Mouse (Mus musculus) intestine, embryonic 15.5 days (tissue): Measurements from ENCODE around the gene Nufip1. TPM values are rescaled to one million over a fixed set of nuclear protein-coding genes. Genes with fewer than 3 reads are reported as not detected.
A peak's percentile ranks its signal among the peaks of the same experiment; 100 is the strongest.

Experiments
- ATAC-seq: fragments of 200-750 bp; cut with Nextera tagmentation; 2 replicates; pipeline ENCODE4 v1.8.0; 2017; ENCODE audit warnings: moderate TSS enrichment, moderate library complexity
- H3K27ac ChIP-seq: fragments of 300-500 bp; sonication (generic); 2 replicates; pipeline ENCODE4 v1.5.1; 2015; ENCODE audit warnings: mild to moderate bottlenecking, inconsistent platforms
- H3K27me3 ChIP-seq: fragments of 300-500 bp; sonication (generic); replicated peaks from 2 replicates; pipeline ENCODE4 v1.6.1; 2015; ENCODE audit warnings: inconsistent platforms
- H3K36me3 ChIP-seq: fragments of 300-500 bp; sonication (generic); 2 replicates; pipeline ENCODE4 v1.6.1; 2015; ENCODE audit warnings: inconsistent platforms
- H3K4me1 ChIP-seq: fragments of 300-500 bp; sonication (generic); replicated peaks from 2 replicates; pipeline ENCODE4 v1.6.1; 2015; ENCODE audit warnings: inconsistent platforms
- H3K4me2 ChIP-seq: fragments of 300-500 bp; sonication (generic); replicated peaks from 2 replicates; pipeline ENCODE4 v1.6.1; 2015; ENCODE audit warnings: mild to moderate bottlenecking, inconsistent platforms
- H3K4me3 ChIP-seq: fragments of 300-500 bp; sonication (generic); replicated peaks from 2 replicates; pipeline ENCODE4 v1.5.1; 2015; ENCODE audit warnings: inconsistent platforms
- H3K9ac ChIP-seq: fragments of 300-500 bp; sonication (generic); 2 replicates; pipeline ENCODE4 v1.6.1; 2015; ENCODE audit warnings: inconsistent platforms
- H3K9me3 ChIP-seq: fragments of 300-500 bp; sonication (generic); 2 replicates; pipeline ENCODE4 v1.6.1; 2016; ENCODE audit warnings: inconsistent platforms
- WGBS: fragments of 180-500 bp; shearing (Covaris S2); methylation state at CpG from one replicate; pipeline ENCODE4 v1.1.7; 2015; 5-methylcytosine and 5-hydroxymethylcytosine counted together
- polyA plus RNA-seq: library from polyadenylated mRNA; unstranded; fragments of >200 nt; fragmentation: Nextera tagmentation; extraction: Ambion mirVana; gene quantifications from 2 replicates; pipeline ENCODE4 v1.2.1, GENCODE M21; 2015

Gene Nufip1
- 15.6 and 17.4 TPM in 2 replicates for polyA plus RNA-seq

DNA sequence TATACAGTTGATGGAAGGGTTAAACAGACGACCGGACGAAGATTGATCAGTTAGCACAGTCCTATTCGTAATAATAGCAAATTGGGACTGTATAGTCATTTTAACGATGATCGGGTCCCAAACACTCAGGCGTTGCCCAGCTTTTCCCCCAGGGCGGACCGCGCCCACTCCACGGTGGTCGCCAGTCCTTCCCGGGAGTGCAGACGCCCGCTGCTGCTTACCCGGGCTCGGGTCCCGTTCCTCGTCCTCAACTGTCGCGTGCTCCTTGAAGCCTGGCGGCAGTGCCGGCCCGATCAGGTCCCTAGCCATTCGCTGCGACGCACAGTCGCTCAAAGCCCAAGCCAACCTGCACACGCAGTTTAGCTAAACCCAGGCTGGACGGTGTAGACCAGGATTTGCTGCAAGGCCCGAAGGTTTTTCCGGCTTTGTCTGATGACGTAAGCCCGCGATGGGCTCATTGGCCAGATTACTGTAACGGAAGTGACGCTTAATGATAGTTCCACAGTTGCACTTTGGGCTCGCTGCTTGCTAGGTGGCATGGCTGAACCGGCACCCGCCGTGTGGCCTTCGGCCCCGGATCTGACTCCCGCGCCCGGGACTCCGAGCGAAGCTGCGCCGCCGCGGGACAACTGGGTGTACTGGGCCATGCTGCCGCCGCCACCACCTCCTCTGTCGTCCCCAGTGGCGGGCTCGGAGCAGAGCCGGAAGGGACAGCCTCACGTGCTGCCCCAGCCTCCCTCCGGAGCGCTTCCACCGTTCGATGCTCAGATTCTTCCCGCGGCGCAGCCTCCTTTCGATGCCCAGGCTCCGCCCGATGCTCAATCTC lies at the start of gene Nufip1, which contains the start of gene Gpalpp1:
TSS of gene Nufip1 (plus strand) at position 496 of the 826 bp plus-strand sequence.
TSS of gene Gpalpp1 (minus strand) at position 365 of the 826 bp plus-strand sequence.
- H3K4me2 ChIP-seq: peak within 1 kb of the TSS; percentile 76
- no peaks in the 10 kb centered on the region for H3K9me3 ChIP-seq
- peak within 1 kb of the TSS; percentile 95 for H3K4me3 ChIP-seq
- H3K36me3 ChIP-seq: peaks cover 11% of the 10 kb centered on the region; the same call in 1 of the 2 replicates
- peak within 1 kb of the TSS; percentile 92 for H3K27ac ChIP-seq
- no peaks in the 10 kb centered on the region for H3K27me3 ChIP-seq
- H3K9ac ChIP-seq: peak within 1 kb of the TSS; percentile 91
- 0 out of 2 replicates have a peak, but pooled peaks cover 6% of the 10 kb centered on the region for H3K4me1 ChIP-seq
- ATAC-seq: peak; percentile 100
- under 1% methylated on average over 69 of the region's 69 CpGs for WGBS

DNA sequence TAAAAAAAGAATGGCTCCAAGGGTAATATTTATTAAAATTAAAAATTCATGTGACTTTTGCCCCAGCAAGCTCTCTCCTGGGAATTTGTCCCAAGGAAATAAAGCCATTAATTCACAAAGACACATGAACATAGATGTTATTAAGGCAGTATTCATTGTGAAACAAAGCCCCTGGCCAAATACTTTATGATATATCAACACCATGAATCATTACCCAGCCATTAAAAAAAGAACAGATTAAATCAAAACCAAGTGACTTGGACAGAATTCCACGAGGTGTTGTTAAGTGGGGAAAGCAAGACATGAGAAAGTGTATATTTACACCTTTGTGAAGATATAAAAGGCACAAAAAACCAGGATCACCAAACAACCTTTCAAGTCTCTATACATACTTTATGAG lies 43.5 kb upstream of the Nufip1 start:
- ATAC-seq: no peak
- no peaks in the 10 kb centered on the region for H3K36me3 ChIP-seq
- H3K27me3 ChIP-seq: no peaks in the 10 kb centered on the region
- no peaks in the 10 kb centered on the region for H3K4me1 ChIP-seq
- 66% methylated on average over 1 of the region's 1 CpGs for WGBS
- no peak overlapping the region for H3K4me2 ChIP-seq
- no peaks in the 10 kb centered on the region for H3K9me3 ChIP-seq
- H3K9ac ChIP-seq: no peak overlapping the region
- H3K4me3 ChIP-seq: no peak overlapping the region
- no peak overlapping the region for H3K27ac ChIP-seq

DNA sequence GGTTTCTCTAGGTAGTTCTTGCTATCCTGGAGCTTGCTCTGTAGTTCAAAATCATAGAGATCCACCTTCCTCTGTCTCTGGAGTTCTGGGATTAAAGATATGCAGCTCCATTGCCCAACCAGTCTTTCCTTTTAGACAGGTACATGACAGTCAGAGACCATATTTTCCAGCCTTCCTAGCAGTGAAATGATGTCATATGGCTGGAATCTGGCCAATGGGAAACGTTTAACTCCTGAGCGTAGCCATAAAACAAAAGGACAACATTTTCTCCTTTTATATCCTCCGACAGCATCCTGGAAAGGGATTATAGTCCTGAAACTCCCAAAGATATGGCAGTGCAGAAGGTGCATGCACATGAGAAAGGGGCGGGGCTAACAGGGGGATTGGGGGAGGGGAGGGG lies 42.4 kb upstream of the Nufip1 start:
- Histone ChIP-seq H3K9ac (no peak overlapping the region), H3K4me1 (no peaks in the 10 kb centered on the region), H3K4me2 (no peak overlapping the region), H3K9me3 (no peaks in the 10 kb centered on the region), H3K36me3 (no peaks in the 10 kb centered on the region), H3K27me3 (no peaks in the 10 kb centered on the region), H3K4me3 (no peak overlapping the region), H3K27ac (no peak overlapping the region)
- 48% methylated on average over 4 of the region's 4 CpGs for WGBS
- ATAC-seq: no peak

DNA sequence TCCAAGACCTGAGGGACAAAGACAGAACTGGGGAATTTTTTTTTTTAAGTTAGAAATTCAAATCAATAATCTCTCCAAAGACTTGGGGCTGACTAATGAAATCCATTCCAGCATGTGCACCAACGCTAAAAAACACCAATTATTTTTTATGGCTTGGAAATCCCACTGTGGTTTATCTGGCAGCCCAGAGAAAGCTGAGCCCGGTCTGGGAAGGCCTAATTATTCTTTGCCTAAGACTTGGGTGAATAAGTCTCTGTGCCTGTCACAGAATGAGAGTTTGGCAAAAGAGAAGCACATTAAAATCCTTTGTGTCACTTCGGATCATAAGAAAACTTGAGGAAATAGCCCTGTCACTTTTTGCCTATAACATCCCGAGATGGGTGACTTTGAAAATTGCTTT lies 41.4 kb upstream of the Nufip1 start:
- 79% methylated on average over 4 of the region's 4 CpGs for WGBS
- no peaks in the 10 kb centered on the region for H3K9me3 ChIP-seq
- H3K27me3 ChIP-seq: no peaks in the 10 kb centered on the region
- no peaks in the 10 kb centered on the region for H3K4me1 ChIP-seq
- H3K4me3 ChIP-seq: no peak overlapping the region
- no peak overlapping the region for H3K9ac ChIP-seq
- no peak for ATAC-seq
- H3K36me3 ChIP-seq: no peaks in the 10 kb centered on the region
- no peak overlapping the region for H3K4me2 ChIP-seq
- no peak overlapping the region for H3K27ac ChIP-seq

DNA sequence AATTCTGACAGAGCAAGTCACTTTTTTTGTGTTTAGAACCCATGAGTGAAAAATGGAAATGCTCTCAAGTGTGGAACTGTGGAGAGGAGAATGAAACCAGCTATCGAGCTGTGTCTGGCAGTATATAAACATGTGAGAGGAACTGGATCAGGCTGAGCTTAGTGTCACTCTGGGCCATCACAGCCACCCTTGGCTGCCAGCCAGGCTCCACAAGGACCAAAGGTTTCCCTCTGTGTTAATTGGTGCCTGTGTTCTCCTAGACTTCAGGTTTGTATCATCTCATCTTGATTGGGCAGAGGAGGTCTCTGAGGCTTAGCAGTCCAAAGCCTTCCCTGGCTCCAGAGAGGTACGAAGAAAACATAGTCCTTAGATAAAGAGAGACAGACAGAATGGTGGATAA lies 38.1 kb upstream of the Nufip1 start:
- H3K36me3 ChIP-seq: no peaks in the 10 kb centered on the region
- H3K9ac ChIP-seq: no peak overlapping the region
- no peak overlapping the region for H3K27ac ChIP-seq
- 54% methylated on average over 2 of the region's 2 CpGs for WGBS
- no peak overlapping the region for H3K4me3 ChIP-seq
- no peaks in the 10 kb centered on the region for H3K9me3 ChIP-seq
- no peaks in the 10 kb centered on the region for H3K4me1 ChIP-seq
- no peaks in the 10 kb centered on the region for H3K27me3 ChIP-seq
- no peak overlapping the region for H3K4me2 ChIP-seq
- ATAC-seq: no peak

DNA sequence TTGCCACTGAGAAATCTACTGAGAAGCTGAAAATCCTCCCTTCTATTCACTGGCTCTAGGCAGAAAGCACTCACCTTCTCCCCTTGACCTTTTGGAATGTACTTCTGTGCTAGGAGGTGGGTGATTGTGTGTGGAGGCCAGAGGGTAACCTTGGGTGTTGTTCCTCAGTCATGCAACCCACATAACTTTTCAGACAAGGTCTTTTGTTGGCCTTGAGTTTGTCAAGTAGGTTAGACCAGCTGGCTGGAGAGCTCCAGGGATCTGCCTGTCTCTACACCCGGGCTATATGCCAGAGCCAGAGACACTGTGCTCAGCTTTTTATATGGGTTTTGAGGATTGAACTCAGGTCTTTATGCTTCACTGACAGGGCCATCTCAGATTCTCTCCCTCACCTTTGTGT lies 36.5 kb upstream of the Nufip1 start:
- Histone ChIP-seq H3K4me2 (no peak overlapping the region), H3K9me3 (no peaks in the 10 kb centered on the region), H3K9ac (no peak overlapping the region), H3K36me3 (no peaks in the 10 kb centered on the region), H3K27me3 (no peaks in the 10 kb centered on the region), H3K4me3 (no peak overlapping the region), H3K4me1 (no peaks in the 10 kb centered on the region), H3K27ac (no peak overlapping the region)
- no peak for ATAC-seq
- WGBS: 56% methylated on average over 1 of the region's 1 CpGs

DNA sequence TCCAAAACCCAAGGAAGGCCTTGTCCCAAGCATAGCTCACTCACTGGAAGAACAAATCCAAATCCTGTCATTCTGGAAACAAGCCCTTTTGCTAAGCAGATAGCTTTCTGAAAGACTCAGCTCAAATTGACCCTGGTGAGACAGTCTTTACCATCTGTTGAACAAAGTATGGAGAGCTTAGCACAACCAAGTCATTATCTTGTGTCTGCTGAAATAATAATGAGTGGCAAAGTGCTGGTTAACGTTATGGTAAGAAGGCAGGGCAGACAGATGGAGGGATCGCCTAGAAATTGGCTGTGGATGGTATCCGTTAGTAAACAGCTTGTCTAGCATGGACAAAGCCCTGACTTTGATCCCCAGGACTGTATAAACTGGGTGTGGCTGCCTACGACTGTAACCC lies 35.0 kb upstream of the Nufip1 start:
- Histone ChIP-seq H3K4me3 (no peak overlapping the region), H3K9ac (no peak overlapping the region), H3K4me1 (no peaks in the 10 kb centered on the region), H3K4me2 (no peak overlapping the region), H3K27ac (no peak overlapping the region), H3K27me3 (no peaks in the 10 kb centered on the region), H3K36me3 (no peaks in the 10 kb centered on the region), H3K9me3 (no peaks in the 10 kb centered on the region)
- ATAC-seq: no peak
- 30% methylated on average over 4 of the region's 4 CpGs for WGBS

DNA sequence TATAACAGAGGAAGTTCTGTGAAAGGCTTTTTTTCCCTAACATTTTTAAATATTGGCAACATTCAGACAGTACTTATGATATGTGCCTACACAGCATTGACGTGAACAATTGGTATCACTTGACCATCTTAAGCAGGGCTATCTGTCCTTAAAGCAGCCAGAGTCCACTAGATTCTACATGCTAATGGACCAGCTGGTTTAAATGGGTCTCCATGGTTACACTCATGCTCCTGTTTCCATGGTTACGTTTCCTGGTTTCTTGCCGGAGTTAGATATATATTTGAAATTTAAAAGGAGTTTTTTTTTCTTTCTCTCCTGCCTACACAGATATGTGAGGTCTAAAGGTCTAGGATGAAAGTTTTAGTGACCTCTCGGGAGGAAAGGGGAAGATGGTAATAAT lies 34.1 kb upstream of the Nufip1 start:
- no peak for ATAC-seq
- Histone ChIP-seq H3K4me2 (no peak overlapping the region), H3K9ac (no peak overlapping the region), H3K9me3 (no peaks in the 10 kb centered on the region), H3K4me3 (no peak overlapping the region), H3K27ac (no peak overlapping the region), H3K4me1 (no peaks in the 10 kb centered on the region), H3K27me3 (no peaks in the 10 kb centered on the region), H3K36me3 (no peaks in the 10 kb centered on the region)
- WGBS: 57% methylated on average over 4 of the region's 4 CpGs

DNA sequence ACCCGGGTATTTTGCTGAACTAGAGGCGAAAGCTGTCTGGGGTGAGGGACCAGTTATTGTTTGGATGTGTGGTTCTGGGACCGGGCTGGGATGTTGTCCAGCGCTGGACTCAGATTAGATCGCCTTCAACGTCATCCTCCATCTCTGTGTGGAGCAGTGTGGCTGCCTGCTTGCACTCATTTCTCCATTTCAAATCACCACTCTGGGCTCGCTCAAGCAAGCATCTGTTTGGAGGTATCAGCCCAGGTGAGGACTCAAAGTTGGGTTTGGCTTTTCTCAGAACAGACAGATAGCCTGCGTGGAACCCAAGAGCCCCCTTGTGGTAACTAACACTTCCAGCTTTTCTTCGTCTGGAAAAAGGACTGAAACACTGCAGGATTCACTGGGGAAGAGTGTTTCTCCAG lies 33.6 kb upstream of the Nufip1 start:
- H3K4me1 ChIP-seq: no peaks in the 10 kb centered on the region
- no peak overlapping the region for H3K4me2 ChIP-seq
- no peaks in the 10 kb centered on the region for H3K9me3 ChIP-seq
- H3K4me3 ChIP-seq: no peak overlapping the region
- H3K27ac ChIP-seq: no peak overlapping the region
- H3K36me3 ChIP-seq: no peaks in the 10 kb centered on the region
- no peak overlapping the region for H3K9ac ChIP-seq
- 54% methylated on average over 9 of the region's 9 CpGs for WGBS
- no peak for ATAC-seq
- H3K27me3 ChIP-seq: no peaks in the 10 kb centered on the region

DNA sequence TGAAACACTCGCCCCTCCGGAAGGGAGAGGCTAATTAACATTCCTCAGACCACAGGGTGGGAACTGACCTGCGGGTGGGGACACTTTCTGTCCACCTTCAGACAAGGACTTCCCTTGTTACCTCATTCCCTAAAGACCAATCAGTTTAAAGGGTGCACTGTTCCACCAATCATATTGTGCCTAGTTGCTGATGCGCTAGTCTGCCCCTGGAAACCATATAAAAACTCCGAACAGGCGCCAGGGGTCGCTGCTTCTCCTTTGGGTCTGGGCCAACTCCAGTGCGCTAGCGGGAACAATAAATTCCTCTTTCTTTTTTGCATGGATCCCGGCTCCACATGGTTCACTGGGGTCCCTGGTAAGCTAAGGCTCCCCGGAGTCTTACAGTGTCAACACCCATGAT lies 29.2 kb upstream of the Nufip1 start:
- Histone ChIP-seq H3K9ac (no peak overlapping the region), H3K9me3 (no peaks in the 10 kb centered on the region), H3K4me3 (no peak overlapping the region), H3K4me2 (no peak overlapping the region), H3K27me3 (no peaks in the 10 kb centered on the region), H3K36me3 (no peaks in the 10 kb centered on the region), H3K27ac (no peak overlapping the region), H3K4me1 (no peaks in the 10 kb centered on the region)
- 62% methylated on average over 11 of the region's 11 CpGs for WGBS
- no peak for ATAC-seq

DNA sequence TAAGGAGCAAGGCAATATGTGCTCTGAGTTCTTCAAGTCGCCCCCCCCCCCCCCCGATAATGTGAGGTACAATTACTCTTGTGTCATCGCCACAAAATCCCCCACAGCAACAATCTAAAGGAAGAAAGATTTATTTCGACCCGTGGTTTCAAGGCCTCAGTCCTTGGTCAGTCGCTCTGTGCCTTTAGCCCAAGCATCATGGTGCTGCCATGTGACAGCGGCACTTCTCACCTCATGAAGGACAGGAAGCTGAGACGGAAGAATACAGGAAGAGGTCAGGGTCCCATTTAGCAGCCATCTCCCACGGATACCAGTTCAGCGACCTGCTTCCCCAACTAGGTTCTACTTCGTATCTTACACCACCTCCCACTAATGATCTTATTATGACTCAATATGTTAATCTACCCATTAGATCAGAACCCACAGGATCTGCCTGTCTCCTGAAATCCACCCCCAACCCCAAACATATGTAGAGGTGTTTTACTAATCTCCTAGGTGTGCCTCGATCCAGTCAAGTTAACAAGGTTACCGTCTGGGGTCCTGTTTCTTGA lies 28.5 kb upstream of the Nufip1 start:
- Histone ChIP-seq H3K27ac (no peak overlapping the region), H3K9me3 (no peaks in the 10 kb centered on the region), H3K27me3 (no peaks in the 10 kb centered on the region), H3K36me3 (no peaks in the 10 kb centered on the region), H3K4me2 (no peak overlapping the region), H3K9ac (no peak overlapping the region), H3K4me3 (no peak overlapping the region), H3K4me1 (no peaks in the 10 kb centered on the region)
- whole genome bisulfite sequencing: 86% methylated on average over 13 of the region's 13 CpGs
- no peak for ATAC-seq

DNA sequence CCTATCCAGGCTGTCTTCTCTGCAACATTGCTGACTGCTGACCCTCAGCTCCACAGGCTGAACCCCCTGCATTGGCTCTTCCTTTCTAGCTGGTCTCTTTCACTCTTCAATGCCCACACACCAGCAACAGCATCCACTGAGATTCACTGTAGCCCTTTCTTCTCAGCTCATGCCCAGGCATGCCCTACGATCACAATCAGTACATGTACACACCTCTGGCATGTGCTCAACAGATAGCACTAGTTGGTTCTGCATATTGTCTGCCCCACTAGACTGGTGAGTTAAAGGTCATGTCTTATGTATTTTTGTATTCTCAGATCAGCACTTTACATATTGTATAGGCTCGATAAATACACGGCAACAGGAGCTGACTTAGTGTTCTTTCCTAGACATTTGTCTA lies 26.5 kb upstream of the Nufip1 start:
- Histone ChIP-seq H3K4me3 (no peak overlapping the region), H3K4me1 (no peaks in the 10 kb centered on the region), H3K36me3 (no peaks in the 10 kb centered on the region), H3K9me3 (no peaks in the 10 kb centered on the region), H3K27ac (no peak overlapping the region), H3K4me2 (no peak overlapping the region), H3K9ac (no peak overlapping the region), H3K27me3 (no peaks in the 10 kb centered on the region)
- 80% methylated on average over 3 of the region's 3 CpGs for WGBS
- no peak for ATAC-seq

DNA sequence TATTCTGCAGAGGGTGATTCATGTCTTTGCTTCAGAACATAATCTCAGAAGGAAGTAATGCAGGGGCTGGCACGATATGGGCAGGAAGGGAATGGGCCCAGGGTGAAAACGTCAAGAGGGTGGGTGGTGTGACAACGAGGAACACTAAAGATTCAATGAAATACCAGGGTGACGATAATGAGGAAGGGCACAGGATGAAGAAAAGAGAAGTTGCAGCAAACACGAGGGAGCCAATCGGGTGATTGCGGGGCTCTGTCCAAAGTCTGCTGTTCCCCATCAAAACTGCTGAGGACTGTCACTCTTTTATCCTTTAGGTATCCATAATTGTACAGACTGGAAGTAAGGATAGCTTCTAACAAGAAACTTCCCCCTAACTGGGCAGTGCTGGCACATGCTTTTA lies 13.4 kb upstream of the Nufip1 start:
- Histone ChIP-seq H3K4me3 (no peak overlapping the region), H3K9me3 (no peaks in the 10 kb centered on the region), H3K27me3 (no peaks in the 10 kb centered on the region), H3K36me3 (peaks cover 20% of the 10 kb centered on the region), H3K9ac (no peak overlapping the region), H3K4me1 (no peaks in the 10 kb centered on the region), H3K27ac (no peak overlapping the region), H3K4me2 (no peak overlapping the region)
- no peak for ATAC-seq
- 91% methylated on average over 7 of the region's 7 CpGs for WGBS
